Comparison of ENCODE assay signal across 8 mouse cellular contexts in the genomic region with DNA sequence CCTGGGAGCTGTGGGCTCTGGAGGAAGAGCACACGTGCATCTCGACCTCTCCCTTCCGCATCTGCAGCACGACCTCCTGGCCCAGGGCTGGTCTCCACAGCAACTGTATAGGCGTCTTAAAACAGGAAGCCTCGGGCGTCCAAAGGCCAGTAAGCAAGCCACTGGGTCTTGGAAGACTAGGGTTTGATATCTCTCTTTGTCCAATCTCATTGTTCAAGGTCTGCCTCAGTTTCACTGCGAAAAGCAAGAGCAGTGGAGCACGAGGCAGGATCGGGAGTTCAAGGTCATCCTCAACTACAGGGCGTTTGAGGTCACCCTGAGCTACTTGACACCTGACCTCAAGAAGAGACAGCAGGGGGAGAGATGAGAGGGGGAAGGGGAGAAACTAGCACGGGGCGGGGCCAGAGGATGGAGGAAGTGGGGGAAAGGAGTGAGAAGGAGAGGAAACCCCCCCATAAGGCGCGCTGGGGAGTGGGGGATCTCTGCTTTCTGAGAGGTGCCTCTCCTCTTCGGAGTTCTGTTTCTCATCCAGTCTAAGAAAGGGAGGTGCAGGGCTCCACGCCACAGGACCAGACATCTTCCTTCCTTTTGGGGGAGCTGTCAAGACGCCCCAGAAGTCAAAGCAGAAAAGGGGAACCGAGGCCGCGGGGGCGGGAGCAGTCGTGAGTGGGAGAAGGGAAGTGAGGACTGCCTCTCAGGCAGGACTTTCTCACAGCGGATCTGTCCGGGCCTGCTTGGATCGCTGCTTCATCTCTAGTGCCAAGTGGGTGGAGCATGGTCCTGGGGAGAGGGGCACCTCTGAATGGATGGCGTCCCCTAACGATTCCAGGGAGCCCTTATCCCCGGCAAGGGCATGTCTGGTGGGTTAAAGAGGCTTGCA. TPM values are rescaled to one million over a fixed set of nuclear protein-coding genes. Genes with fewer than 3 reads are reported as not detected.
DNase-seq lines count a peak whose midpoint lies in the region; ATAC-seq lines count a peak whose summit lies in the region.

No protein-coding gene starts in this region.

- H3K27ac ChIP-seq in brown adipose tissue, adult 24 weeks (replicated peaks; ENCODE audit: low read depth, low read length), result peak overlapping the region; percentile 68
- H3K27ac ChIP-seq in heart, embryonic 11.5 days (ENCODE audit: low read depth, low read length), result peak overlapping the region; percentile 15; the same call in 1 of the 2 replicates
- H3K27ac ChIP-seq in neural tube, embryonic 15.5 days (replicated peaks), result no peak overlapping the region

- peaks cover 12% of the 10 kb centered on the region; the same call in 1 of the 2 replicates for H3K4me1 ChIP-seq in brown adipose tissue, adult 24 weeks (ENCODE audit: control insufficient read depth, insufficient read depth, insufficient read length, low read length)
- peaks cover 11% of the 10 kb centered on the region for H3K4me1 ChIP-seq in heart, embryonic 11.5 days (ENCODE audit: control insufficient read depth, insufficient read depth, low read length)
- peaks cover 14% of the 10 kb centered on the region for H3K4me1 ChIP-seq in neural tube, embryonic 15.5 days

- 0 out of 2 replicates have a peak, but pooled peaks have one; percentile 25 for ATAC-seq in frontal cortex, adult (ENCODE audit: low TSS enrichment)
- peak; percentile 22; the same call in 1 of the 2 replicates for ATAC-seq in heart, embryonic 11.5 days (replicated peaks; ENCODE audit: insufficient number of reproducible peaks, low FRiP score, low TSS enrichment)
- ATAC-seq in neural tube, embryonic 15.5 days (ENCODE audit: low FRiP score), result no peak; the same call in 1 of the 2 replicates

- H3K4me2 ChIP-seq in heart, embryonic 11.5 days, result peak overlapping the region; percentile 77
- peak overlapping the region; percentile 52 for H3K4me2 ChIP-seq in neural tube, embryonic 15.5 days

- peak overlapping the region; percentile 17; the same call in 1 of the 2 replicates for H3K9ac ChIP-seq in heart, embryonic 11.5 days (ENCODE audit: low read depth, low read length)
- H3K9ac ChIP-seq in neural tube, embryonic 15.5 days (replicated peaks), result no peak overlapping the region

- no peak for DNase-seq in frontal cortex, postnatal 25 days (ENCODE audit: low spot score in 2 of 2)
- peak; percentile 68 to 70 for DNase-seq in kidney, adult 8-10 months
- peak; percentile 85 to 86 for DNase-seq in lung, adult 18-20 months
- peak; percentile 66 for DNase-seq in yolk sac, embryonic 10.5 days (ENCODE audit: low spot score)

- no peaks in the 10 kb centered on the region for H3K9me3 ChIP-seq in heart, embryonic 11.5 days (replicated peaks; ENCODE audit: control insufficient read depth, low read length)
- no peaks in the 10 kb centered on the region for H3K9me3 ChIP-seq in neural tube, embryonic 15.5 days (replicated peaks)

- peak overlapping the region; percentile 68 for H3K4me3 ChIP-seq in brown adipose tissue, adult 24 weeks (ENCODE audit: insufficient read depth, low read depth, low read length)
- peak overlapping the region; percentile 41 for H3K4me3 ChIP-seq in heart, embryonic 11.5 days (ENCODE audit: low read depth, low read length)
- H3K4me3 ChIP-seq in neural tube, embryonic 15.5 days (replicated peaks), result peak overlapping the region; percentile 30

- 3% methylated on average over 29 of the region's 29 CpGs for WGBS in heart, embryonic 11.5 days (ENCODE audit: insufficient replicate concordance)
- WGBS in neural tube, embryonic 15.5 days, result 4% methylated on average over 29 of the region's 29 CpGs

- no peaks in the 10 kb centered on the region for H3K36me3 ChIP-seq in heart, embryonic 11.5 days (ENCODE audit: control insufficient read depth, insufficient read depth, low read length)
- H3K36me3 ChIP-seq in neural tube, embryonic 15.5 days, result no peaks in the 10 kb centered on the region

- H3K27me3 ChIP-seq in heart, embryonic 11.5 days (ENCODE audit: control insufficient read depth, insufficient read depth, low read length), result peaks cover 43% of the 10 kb centered on the region
- peaks cover 63% of the 10 kb centered on the region for H3K27me3 ChIP-seq in neural tube, embryonic 15.5 days (replicated peaks)

RNA-seq across cellular contexts. Expression of a gene that starts 0.9 kb away (rescaled TPM):
- polyA plus RNA-seq in brown adipose tissue, adult 24 weeks (2012; ENCODE audit: insufficient read depth, insufficient read length, missing spikeins), result 2.3 and 3.1 TPM in 2 replicates
- 8.1 and 8.5 TPM in 2 replicates for polyA plus RNA-seq in heart, embryonic 11.5 days (2014; fragmentation: Nextera tagmentation; extraction: Ambion mirVana)
- 4.2 and 16.9 TPM in 2 replicates for polyA plus RNA-seq in neural tube, embryonic 15.5 days (2015; fragmentation: Nextera tagmentation; extraction: Ambion mirVana)

RNA-seq across cellular contexts. Expression of a gene that starts 12.4 kb away (rescaled TPM):
- 140 and 185 TPM in 2 replicates for polyA plus RNA-seq in brown adipose tissue, adult 24 weeks (2012; ENCODE audit: insufficient read depth, insufficient read length, missing spikeins)
- 140 and 147 TPM in 2 replicates for polyA plus RNA-seq in heart, embryonic 11.5 days (2014; fragmentation: Nextera tagmentation; extraction: Ambion mirVana)
- polyA plus RNA-seq in neural tube, embryonic 15.5 days (2015; fragmentation: Nextera tagmentation; extraction: Ambion mirVana), result 114 and 123 TPM in 2 replicates

RNA-seq across cellular contexts. Expression of a gene that starts 14.2 kb away (rescaled TPM):
- not detected in 2 replicates for polyA plus RNA-seq in brown adipose tissue, adult 24 weeks (2012; ENCODE audit: insufficient read depth, insufficient read length, missing spikeins)
- polyA plus RNA-seq in heart, embryonic 11.5 days (2014; fragmentation: Nextera tagmentation; extraction: Ambion mirVana), result 18.9 and 25.4 TPM in 2 replicates
- polyA plus RNA-seq in neural tube, embryonic 15.5 days (2015; fragmentation: Nextera tagmentation; extraction: Ambion mirVana), result 0.54 TPM in 1 of 2 replicates, not detected in the other

RNA-seq across cellular contexts. Expression of a gene that starts 16.9 kb away (rescaled TPM):
- polyA plus RNA-seq in brown adipose tissue, adult 24 weeks (2012; ENCODE audit: insufficient read depth, insufficient read length, missing spikeins), result not detected in 2 replicates
- polyA plus RNA-seq in heart, embryonic 11.5 days (2014; fragmentation: Nextera tagmentation; extraction: Ambion mirVana), result not detected in 2 replicates
- polyA plus RNA-seq in neural tube, embryonic 15.5 days (2015; fragmentation: Nextera tagmentation; extraction: Ambion mirVana), result 1.8 and 2.0 TPM in 2 replicates

RNA-seq across cellular contexts. Expression of a gene that starts 38.4 kb away (rescaled TPM):
- 1.3 and 2.6 TPM in 2 replicates for polyA plus RNA-seq in brown adipose tissue, adult 24 weeks (2012; ENCODE audit: insufficient read depth, insufficient read length, missing spikeins)
- 24.6 and 26.5 TPM in 2 replicates for polyA plus RNA-seq in heart, embryonic 11.5 days (2014; fragmentation: Nextera tagmentation; extraction: Ambion mirVana)
- 8.8 and 17.9 TPM in 2 replicates for polyA plus RNA-seq in neural tube, embryonic 15.5 days (2015; fragmentation: Nextera tagmentation; extraction: Ambion mirVana)

Comparison
In these comparisons a context has a peak if more than half of its experiments do, and no peak if none do; other contexts are left out.
1. DNase-seq: peak in kidney, adult 8-10 months (2 of 2), lung, adult 18-20 months (2 of 2) and yolk sac, embryonic 10.5 days (single experiment); none in frontal cortex, postnatal 25 days (0 of 2).
2. RNA of a gene that starts 14.2 kb away (polyA plus RNA-seq): 18.9 to 25.4 TPM in heart, embryonic 11.5 days; not detected in brown adipose tissue, adult 24 weeks and 0.54 TPM in neural tube, embryonic 15.5 days; every median in the first group is over 10 times any median in the second.
3. Peak in every context shown above with its lines, with median percentiles within 50 percentile points of each other: H3K4me3 ChIP-seq.